Mouse (Mus musculus) adrenal gland, postnatal 14 days (tissue): ENCODE results near the gene Gpatch2l. TPM values are rescaled to one million over a fixed set of nuclear protein-coding genes. Genes with fewer than 3 reads are reported as not detected.

Experiments
- DNase-seq: peaks from one replicate; pipeline ENCODE4 v3.0.0; 2021; ENCODE audit warnings: mixed read lengths
- total RNA-seq: library from RNA; stranded (reverse); gene quantifications from 2 replicates; pipeline ENCODE4 v1.2.3, GENCODE M21; 2021

Gene Gpatch2l
- total RNA-seq, 1 experiment from 2014 or later, result 23.3 TPM

DNA sequence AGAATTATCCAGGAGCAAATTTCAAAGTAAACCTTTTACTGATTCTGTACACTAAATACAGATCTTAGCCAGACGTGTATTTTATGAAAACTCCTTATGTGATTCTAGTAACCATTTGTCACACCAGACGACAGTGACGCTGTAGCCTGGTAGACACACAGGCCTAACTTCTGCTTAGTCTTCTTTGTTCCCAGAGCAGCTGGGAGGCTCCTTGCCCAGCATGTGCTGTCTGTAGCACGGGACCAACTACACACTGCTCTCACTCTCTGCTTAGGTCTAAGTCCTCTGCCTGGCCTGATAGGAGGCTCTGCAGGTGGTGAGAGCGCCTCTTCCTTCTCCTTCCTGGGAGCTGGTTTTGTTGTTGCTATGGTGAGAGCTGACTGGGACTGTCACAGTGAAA is 35.2 kb downstream of the Gpatch2l start:
- no peak for DNase-seq

DNA sequence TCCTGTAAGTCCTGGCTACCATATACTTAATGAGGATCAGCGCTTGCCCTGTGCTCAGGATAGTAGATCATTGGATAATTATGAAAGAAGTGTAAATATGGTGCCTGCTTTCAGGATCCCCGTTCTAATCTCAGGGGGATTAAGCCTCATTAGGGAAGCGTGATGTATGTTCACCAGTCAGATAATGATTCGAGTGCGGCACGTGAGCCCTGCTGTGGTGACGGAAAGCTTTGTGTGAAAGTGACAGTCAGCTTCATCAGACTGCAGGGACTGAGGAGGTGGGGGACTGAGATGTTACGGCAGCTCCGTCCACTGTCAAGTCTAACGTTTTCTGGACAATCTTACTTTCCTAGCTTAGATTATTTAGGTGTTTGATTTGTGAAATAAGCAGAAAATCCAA is 38.3 kb downstream of the Gpatch2l start:
- DNase-seq, result no peak

DNA sequence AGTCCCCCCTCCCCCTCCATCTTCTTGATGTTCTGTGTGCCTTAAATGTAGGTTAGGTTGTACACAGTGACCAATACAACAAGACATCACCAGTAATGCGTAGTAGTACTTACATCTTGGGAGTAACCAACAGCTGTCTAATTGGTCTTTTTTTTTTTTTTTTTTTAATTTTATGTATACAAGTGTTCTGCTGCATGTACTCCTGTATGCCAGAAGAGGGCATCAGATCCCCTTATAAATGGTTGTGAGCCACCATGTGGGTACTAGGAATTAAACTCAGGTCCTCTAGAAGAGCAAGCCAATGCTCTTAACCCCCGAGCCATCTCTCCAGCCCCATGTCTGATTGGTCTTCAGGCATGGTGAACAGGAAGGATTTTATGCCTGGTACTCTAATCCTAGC is 44.0 kb downstream of the Gpatch2l start:
- DNase-seq, result no peak

DNA sequence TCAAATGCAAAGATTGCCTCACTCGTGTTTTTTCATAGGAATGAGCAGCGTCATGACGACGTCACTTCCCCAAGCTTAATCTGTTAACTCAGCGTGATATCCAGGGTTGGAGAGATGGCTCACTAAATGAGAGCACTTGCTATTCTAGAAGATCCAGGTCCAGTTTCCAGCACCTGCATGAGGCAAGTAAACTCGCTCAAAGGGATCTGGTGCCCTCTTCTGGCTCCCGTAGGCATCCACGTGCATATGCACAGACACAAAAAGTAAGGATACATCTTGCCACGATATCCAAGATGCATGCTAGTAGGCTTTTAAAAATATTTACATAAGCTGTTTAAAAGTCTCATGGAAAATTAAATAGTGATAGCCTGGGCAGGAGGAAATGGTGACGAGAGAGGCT is 55.8 kb downstream of the Gpatch2l start:
- no peak for DNase-seq

DNA sequence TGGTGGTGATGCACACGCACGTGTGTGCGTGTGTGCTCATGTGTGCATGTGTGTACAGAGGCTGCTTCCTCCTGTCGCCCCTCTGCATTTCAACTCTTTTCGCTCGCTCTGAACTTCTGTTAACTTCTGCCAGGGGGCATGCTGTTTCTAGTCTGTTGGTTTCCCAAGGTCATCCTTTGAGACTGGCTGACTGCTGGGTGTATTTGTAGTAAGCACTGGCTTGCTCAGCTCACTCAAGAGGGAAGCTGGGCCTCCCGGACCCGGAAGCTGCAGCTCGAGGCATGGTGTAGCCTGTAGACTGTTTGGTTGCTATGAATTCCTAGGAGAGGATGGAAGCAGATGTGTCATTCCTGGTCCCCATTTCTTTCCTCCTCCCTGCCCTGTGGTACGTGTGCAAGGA is 61.3 kb downstream of the Gpatch2l start:
- no peak for DNase-seq

DNA sequence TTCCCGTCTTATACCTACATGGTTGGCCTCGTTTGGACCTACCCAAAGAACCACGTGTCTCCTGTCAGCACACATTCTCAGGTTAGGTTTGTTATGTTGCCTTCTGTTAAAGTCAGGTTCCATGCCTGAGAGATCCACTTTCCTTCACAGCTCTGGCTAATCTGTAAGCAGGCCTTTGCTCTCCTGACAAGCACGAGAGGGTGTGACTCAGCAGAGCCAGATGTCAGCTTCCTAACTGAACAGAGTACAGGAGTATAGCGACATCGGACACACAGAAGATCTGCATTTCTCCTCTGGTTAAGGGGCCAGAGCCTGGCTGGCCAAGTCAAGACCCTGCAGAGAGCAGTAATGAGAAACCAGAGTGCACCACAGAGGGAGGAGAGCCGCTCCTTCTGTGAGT is 63.4 kb downstream of the Gpatch2l start:
- DNase-seq, result no peak

DNA sequence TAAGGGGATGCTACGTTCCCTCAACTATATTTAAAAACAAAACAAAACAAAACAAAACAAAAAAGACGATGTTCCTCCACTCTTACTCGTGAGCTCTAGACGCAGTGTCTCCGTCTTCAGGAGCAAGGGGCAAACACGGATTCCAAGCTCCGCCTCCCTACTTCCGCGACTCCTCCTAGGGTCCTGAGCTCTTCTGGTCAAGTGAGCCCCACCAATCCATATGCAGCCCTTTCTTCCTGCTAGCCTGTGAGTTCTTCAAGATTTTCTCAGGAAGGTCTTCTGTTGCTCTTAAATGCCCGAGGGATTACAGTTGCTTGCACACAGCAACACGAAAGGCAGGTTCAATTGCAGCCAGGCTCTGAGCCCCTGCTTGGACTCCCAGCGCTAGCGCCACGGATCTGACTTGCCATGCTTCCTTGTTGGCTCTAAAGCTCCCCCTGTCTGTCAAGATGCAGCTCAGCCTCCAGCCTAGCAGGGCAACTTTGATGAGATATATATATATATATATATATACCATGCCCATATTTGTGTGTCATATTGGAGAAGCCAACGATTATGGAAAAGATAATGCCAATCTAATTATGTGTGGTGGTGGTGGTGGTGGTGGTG is 64.1 kb downstream of the Gpatch2l start:
- DNase-seq, result peak; percentile 30

DNA sequence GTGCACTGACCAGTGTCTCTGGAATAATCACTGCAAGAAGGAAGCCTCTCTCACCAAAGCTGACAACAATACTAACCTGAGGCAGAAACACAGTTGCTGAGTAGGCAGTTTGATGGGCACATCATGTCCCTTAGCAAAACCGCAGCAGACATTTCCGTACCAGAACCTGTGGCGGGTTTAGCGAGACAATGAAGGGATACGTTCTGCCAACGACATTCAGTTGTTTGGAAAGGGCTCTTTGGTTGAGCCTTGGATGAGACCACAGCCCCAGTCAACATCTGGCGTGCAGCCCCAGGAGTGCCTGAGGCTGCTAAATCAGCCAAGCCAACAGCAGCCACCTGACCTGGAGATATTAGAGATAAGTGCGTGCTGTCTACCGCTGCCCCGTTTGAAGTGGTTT is 67.8 kb downstream of the Gpatch2l start:
- DNase-seq, result peak; percentile 14

DNA sequence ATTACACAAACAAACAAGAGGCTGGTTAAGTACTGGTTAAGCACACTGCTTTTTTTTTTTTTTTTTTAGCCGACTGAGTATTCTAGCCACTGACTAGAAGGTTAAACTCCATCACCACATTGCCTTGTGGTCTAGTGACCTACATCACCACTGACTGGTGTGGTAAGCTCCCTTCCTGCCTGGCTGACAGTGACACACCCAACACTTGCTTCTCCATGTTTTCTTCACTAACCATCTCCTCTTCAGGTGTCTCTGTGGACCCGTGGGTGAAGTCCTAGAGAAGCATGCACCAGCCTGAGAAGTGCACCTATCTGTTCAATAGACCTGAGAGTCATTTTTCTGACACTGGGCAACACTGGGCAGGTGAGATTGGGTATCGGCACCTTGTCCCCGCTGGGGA is 68.2 kb downstream of the Gpatch2l start:
- DNase-seq, result no peak

DNA sequence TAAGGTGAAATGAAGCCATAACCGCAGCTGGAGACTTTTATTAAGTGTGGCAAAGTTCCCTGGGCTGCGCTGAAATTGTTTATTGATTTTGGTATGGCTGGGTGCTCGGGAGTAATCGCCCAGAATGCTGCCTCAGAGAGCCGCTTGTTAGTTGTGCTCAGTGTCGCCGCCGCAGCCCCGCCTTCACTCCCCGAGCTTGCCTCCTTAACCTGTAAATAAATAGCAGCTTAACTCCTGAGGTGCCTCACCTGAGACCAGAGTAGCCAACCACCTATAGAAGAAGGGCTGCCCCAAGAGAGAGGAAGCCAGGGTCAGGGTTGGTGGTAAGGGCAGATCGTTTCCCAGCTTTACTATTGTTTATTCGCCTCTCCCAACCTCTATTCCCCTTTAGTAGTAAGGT is 79.0 kb downstream of the Gpatch2l start:
- DNase-seq, result no peak

DNA sequence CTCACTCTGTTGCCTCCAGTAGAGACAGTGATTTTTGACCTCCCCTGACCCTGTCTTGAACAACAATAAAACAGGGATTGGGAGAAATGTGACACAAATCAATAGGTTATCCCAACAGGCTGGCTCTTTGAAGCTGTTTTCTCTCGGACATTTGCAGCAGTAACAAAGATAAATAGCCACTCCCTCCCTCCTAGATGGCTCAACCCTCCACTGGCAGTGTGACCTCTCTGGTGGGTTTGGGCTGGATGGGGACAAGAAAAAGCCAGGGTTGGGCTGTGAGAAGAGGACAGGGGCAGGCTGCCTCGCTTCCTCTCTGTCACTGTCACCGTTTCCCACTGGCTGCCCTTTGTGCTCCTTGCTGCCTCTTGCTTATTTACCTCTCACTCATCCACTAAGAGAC is 82.6 kb downstream of the Gpatch2l start:
- no peak for DNase-seq

DNA sequence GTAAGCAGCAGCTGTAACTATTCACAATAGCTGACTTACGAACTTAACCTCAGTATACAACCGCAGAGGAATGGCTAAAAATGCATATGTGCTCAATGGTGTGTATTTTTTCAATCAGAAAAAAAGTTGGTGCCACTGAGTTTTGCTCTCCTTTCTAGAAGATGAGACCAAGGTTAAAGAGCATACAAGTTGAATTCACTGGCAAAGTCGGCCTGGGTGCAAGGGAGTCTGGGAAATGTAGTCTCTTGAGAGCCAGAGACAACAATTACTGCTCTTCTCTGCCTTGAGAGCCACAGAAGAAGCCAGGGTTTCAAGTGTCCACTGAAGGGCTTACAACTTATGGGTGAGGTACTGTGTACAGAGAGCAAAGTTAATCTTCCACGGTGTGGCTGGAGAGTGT is 88.2 kb downstream of the Gpatch2l start:
- DNase-seq, result no peak

DNA sequence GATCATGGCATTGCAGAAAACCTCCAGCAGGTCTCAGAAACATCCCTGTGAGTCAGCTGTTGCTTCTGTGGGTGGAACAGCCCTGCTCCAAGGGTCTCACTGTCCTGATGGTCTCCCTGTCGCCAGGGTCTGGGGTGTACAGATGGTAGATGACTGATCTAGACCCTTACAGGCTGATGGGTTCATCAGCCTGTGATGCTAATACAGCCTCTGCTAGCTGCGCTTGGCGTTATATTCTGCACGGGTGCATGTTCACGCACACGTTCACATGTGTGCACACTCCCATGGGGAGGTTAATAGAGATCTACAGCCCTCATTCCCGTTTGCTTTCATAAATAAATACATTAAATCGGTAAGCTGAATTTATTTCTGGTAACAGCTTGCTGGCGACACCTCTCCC is 89.0 kb downstream of the Gpatch2l start:
- no peak for DNase-seq

DNA sequence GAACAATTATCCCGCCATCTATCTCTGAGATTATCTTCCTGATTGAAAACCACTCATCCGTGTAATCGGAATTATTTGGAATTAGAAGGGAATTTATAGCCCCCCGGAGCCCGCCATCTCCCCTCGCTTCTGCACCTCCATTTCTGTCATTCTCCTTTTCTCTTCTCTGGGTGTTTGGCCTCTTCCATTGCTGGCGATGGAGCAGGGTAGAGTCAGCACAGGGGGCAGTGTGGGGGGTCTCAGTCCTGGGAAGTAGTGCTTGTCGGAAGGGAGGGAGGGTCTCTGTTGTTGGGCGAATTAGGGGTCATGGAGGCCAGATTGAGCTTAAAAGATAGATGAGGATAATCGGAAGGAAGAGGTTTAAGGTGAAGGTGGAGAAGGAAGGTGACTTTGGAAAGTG is 89.6 kb downstream of the Gpatch2l start:
- no peak for DNase-seq

DNA sequence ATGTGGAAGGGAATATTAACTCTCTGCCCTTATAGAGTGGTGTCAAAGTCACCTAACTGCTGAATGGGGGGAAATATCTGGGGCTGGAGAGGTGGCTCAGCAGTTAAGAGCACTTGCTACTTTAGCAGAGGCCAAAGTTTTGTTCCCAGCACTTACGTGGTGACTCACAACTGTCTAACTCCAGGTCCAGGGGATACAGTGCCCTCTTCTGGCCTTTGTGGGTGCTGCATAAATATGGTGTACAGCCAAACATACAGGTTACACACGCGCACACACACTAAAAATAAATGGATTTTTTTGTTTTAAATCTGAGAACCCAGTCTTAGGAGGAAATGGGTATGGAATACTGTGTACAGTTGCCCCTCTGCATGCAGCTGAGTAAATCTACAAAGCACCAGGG is 94.6 kb downstream of the Gpatch2l start:
- no peak for DNase-seq

DNA sequence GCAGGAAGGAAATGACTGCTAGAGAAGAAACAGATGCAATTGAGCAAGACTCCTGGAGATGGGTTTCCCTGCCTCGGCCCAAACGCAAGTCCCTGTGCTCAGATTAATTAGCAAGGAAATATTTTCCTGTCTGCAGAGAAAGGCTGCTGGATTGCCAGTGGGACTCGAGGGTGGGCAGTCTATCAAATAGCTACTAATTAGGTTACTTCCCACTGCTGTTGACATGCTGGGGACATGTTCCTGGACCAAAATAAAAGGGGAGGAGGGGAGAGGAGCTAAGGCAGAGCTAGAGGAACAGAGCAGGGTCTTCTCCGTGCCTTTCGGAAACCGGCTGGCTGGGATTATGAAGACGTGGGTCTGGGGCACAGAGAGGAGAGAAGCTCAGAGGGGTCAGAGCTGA is 95.2 kb downstream of the Gpatch2l start:
- DNase-seq, result no peak

Other genes starting within 250 kb of the Gpatch2l start
- gene Tgfb3, start 162.8 kb upstream of the Gpatch2l start, total RNA-seq, result 11.3 and 13.2 TPM in 2 replicates
- 23.3 and 25.3 TPM in 2 replicates for gene Ift43, start 159.3 kb upstream of the Gpatch2l start, total RNA-seq
- 0.26 and 0.34 TPM in 2 replicates for gene Esrrb, start 119.3 kb downstream of the Gpatch2l start, total RNA-seq